Mouse (Mus musculus) spleen, adult 2 months (tissue): ENCODE measurements around the gene R3hdml.

ENCODE experiments used
- CTCF ChIP-seq: fragments of 200-500 bp; IDR thresholded peaks from 2 replicates; pipeline ENCODE4 v1.5.1; 2011; ENCODE audit warnings: mild to moderate bottlenecking, inconsistent platforms; ENCODE audit not compliant: insufficient read depth, insufficient read length, insufficient replicate concordance; ENCODE audit errors: extremely low read depth
- POLR2A ChIP-seq: fragments of 200-500 bp; IDR thresholded peaks from 2 replicates; pipeline ENCODE4 v1.6.1; 2011; ENCODE audit warnings: low read depth, low read length, inconsistent platforms

- no peak for TF ChIP-seq CTCF
- TF ChIP-seq POLR2A: no peak
Measured at GRCm38 (mm10) chr2:163493976-163494375, 1.9 kb downstream of the R3hdml start.
